Mouse (Mus musculus) brain, embryonic 14.5 days (tissue): ENCODE results near the gene Tmem189.

Experiments
- CTCF ChIP-seq: fragments of 200-500 bp; IDR thresholded peaks from 2 replicates; pipeline ENCODE4 v1.5.1; 2012; ENCODE audit warnings: inconsistent platforms, mild to moderate bottlenecking, moderate library complexity, borderline replicate concordance; ENCODE audit not compliant: insufficient read depth, insufficient read length; ENCODE audit errors: extremely low read depth
- POLR2A ChIP-seq: fragments of 200-500 bp; IDR thresholded peaks from 2 replicates; pipeline ENCODE4 v1.6.1; 2012; ENCODE audit warnings: mild to moderate bottlenecking, inconsistent platforms, borderline replicate concordance; ENCODE audit not compliant: poor library complexity, insufficient read depth, insufficient read length, severe bottlenecking; ENCODE audit errors: extremely low read depth

DNA sequence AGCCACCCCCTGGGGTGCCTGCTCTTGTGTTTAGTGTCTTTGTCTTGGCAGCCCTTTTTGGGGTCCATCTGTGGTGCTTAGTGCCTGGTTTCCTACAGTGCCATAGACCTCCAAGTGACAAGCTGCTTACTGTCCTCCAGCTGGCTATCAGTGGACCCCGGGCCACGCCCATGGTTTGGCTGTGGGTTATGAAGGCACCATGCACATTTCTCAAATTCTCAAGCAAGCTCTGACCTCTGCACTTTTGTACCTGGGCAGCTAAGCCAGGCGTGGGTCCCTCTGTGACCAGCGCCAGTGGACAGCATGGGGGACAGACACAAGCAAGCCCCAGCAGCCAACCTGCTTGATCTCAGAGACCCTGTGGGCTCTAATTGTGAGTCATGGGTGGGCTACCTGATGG is 14.8 kb upstream of the Tmem189 start:
- TF ChIP-seq POLR2A (no peak), CTCF (no peak)
